Mouse (Mus musculus) brain, embryonic 18.5 days (tissue): ENCODE data around the gene Strc.

Experiments
- DNase-seq: peaks from one replicate; pipeline ENCODE4 v3.0.0-alpha.2; 2012; ENCODE audit warnings: low read depth, low spot score

Gene Strc

DNA sequence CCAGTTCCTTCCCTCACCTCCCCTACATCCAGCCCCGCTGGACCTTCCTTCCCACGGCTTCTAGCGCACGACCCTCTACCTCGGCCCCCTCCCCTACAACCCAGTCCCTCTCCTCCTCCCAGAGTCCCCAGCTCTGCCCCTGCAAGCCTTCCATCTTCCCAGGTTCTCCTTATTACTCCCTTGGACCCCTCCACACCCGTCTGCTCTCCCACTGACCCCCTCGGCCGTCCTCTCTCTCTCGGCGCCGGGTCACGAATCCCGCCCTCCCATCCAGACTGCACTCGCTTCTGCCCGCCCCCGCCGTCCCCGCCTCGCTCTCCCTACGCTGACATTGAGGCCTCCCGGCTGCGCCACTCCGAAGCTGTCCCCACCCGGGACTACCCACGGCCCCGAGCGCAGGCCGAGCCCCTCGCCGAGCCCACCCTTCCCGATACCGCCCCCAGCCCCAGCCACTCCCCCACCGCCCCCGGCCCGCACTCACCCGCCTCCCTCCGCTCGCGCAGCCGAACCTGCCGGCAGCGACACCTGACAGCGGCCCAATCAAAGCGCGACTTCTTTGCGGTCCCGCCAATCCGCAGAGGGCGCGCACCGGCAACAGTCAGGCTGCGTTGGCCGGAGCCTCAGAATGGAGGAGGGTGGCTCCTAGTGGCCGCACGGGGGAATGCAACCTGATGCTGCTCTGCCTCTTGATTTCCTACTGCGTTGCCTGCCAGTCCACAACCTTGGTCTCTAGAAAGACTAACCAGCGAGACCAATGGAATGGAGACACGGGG, 32.0 kb downstream of the Strc start, which contains the start of gene Ppip5k1:
Gene Ppip5k1 (minus strand): TSS at position 577 of the 773 bp plus-strand sequence.
- DNase-seq = peak; percentile 93

DNA sequence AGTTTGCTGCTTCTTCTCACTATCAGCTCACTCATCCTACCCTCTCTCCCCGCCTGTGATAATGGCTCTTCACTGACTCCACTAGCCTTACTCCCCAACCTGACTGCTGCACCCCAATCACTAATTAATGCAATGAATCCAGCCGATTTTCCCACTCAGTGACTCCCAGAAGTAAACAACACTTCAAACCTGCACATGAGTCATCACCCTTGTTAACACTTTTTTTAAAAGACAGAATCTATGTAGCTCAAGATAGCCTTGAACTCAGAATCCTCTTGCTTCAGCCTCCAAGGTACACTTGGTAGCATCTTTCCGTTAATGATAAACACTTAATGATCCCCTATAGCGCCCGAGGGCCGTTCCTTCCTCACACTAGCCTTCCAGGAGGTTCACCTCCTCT, 32.6 kb downstream of the Strc start:
- no peak for DNase-seq

DNA sequence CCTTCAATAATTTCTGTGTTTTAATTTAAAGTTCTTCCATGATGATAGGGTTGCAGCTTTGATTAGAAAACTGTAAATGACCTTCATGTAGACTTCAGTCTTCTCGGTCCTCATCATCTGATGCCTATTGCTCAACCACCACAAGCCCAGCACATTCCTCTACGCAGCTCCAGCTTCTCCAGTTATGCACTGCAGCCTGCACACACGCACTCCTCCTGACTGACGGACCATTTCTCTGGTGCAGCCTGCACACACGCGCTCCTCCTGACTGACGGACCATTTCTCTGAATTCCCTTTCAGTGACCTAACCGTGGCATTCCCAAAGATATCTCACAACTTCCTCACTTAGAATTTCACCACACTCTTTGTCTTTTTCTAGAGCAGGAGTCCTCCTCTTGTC, 33.8 kb downstream of the Strc start:
- DNase-seq = no peak

GRCm38 (mm10) chr2:121339057-121339456, 47.9 kb downstream of the Strc start:
- DNase-seq = no peak

DNA sequence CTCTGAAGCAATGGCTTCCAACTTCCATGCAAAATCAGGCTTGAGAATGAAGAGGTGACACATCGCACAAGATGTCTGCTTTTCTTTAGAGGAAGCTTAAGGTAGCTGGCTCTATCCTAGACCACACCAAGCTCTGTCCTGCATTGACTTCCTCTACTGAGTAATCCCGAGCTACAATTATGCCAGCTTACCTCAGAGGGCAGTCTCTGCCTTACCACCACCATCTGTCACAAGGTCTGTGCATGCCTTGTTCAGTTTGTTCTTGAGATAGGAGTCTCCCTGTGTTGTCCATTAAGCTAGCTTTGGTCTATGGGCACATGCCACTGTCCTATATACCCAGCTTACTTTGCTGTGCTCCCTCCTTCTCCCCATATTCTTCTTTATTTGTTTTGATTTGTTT, 57.5 kb downstream of the Strc start:
- DNase-seq = no peak

GRCm38 (mm10) chr2:121323693-121324470, 63.1 kb downstream of the Strc start:
- no peak for DNase-seq

GRCm38 (mm10) chr2:121323041-121323440, 63.9 kb downstream of the Strc start:
- no peak for DNase-seq

DNA sequence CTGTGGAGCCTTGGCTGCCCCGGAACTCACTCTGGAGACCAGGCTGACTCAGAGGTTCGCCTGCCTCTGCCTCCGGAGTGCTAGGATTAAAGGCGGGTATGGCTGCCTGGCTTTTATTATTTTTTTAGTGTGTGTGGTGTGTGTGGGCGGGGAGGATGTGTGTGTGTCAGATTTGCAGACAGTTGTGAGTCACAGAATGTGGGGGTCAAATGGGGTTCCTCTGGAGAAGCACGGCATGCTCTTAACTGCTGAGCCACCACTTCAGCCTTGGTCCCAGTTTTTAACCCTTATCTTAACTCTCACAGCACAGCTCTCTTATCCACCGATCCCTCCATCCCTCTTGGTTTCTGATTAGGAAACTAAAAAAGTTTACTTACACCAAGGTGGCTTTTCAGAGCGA, 70.7 kb downstream of the Strc start:
- no peak for DNase-seq
